Mouse (Mus musculus): ENCODE results near the gene Olfr1180. TPM values are rescaled to one million over a fixed set of nuclear protein-coding genes. Genes with fewer than 3 reads are reported as not detected.
"Not testable (repeated sequence)": the region's sequence is repeated elsewhere in the genome, so short reads cannot be mapped to it uniquely, and the experiment has no call there.

Olfr1180 gene
- total RNA-seq (2021), result not detected
- long read RNA-seq, result 0 reads

- no peak for DNase-seq (ENCODE audit: low spot score in 2 of 2)
Measured at GRCm38 (mm10) chr2:88419051-88419450, at the start of gene Olfr1180. Gene Olfr1180, minus strand, starts transcription at chr2:88419151.

- DNase-seq (ENCODE audit: low spot score in 2 of 2), result not testable (repeated sequence)
Measured at GRCm38 (mm10) chr2:88454567-88454966, 35.6 kb upstream of the Olfr1180 start, which contains the start of gene Olfr1183. Gene Olfr1183, plus strand, starts transcription at chr2:88454867.

- no peak for DNase-seq (ENCODE audit: low spot score in 2 of 2)
Measured at GRCm38 (mm10) chr2:88449031-88449430, 30.1 kb upstream of the Olfr1180 start, which contains the start of gene Gm13757. Gene Gm13757, minus strand, starts transcription at chr2:88449131.

- no peak for DNase-seq (ENCODE audit: low spot score in 2 of 2)
Measured at GRCm38 (mm10) chr2:88426071-88426470, 7.1 kb upstream of the Olfr1180 start, which contains the start of gene Olfr1181. Gene Olfr1181, minus strand, starts transcription at chr2:88426171.

GRCm38 (mm10) chr2:88406353-88406752, 12.6 kb downstream of the Olfr1180 start, which contains the start of gene Olfr1179:
Gene Olfr1179, minus strand, starts transcription at chr2:88406453.
- no peak for DNase-seq (ENCODE audit: low spot score in 2 of 2)

- DNase-seq (ENCODE audit: low spot score in 2 of 2), result no peak
Measured at GRCm38 (mm10) chr2:88386762-88387161, 32.2 kb downstream of the Olfr1180 start, which contains the start of gene Olfr1178. Gene Olfr1178, plus strand, starts transcription at chr2:88387062.

Other genes with a start within 250 kb of the Olfr1180 start
- not detected for gene Olfr1168, start 237.3 kb downstream of the Olfr1180 start, total RNA-seq (2021)
- not detected for gene Olfr1170, start 190.8 kb downstream of the Olfr1180 start, total RNA-seq (2021)
- gene Olfr1173, start 139.3 kb downstream of the Olfr1180 start, total RNA-seq (2021), result not detected
- gene Olfr1174-ps, start 104.0 kb downstream of the Olfr1180 start, total RNA-seq (2021), result not detected
- gene Olfr1175-ps, start 91.9 kb downstream of the Olfr1180 start, total RNA-seq (2021), result not detected
- gene Olfr1176, start 82.4 kb downstream of the Olfr1180 start, total RNA-seq (2021), result not detected
- not detected for gene Olfr1177-ps, start 72.7 kb downstream of the Olfr1180 start, total RNA-seq (2021)
- gene Olfr1178, start 32.1 kb downstream of the Olfr1180 start, total RNA-seq (2021), result not detected
- gene Olfr1179, start 12.7 kb downstream of the Olfr1180 start, total RNA-seq (2021), result not detected
- gene Olfr1181, start 7.0 kb upstream of the Olfr1180 start, total RNA-seq (2021), result not detected
- gene Gm13757, start 30.0 kb upstream of the Olfr1180 start, total RNA-seq (2021), result not detected
- gene Olfr1183, start 35.7 kb upstream of the Olfr1180 start, total RNA-seq (2021), result not detected
- not detected for gene Olfr1184, start 64.4 kb upstream of the Olfr1180 start, total RNA-seq (2021)
- gene Olfr1185-ps1, start 74.2 kb upstream of the Olfr1180 start, total RNA-seq (2021), result not detected
- not detected for gene Olfr1186, start 99.4 kb upstream of the Olfr1180 start, total RNA-seq (2021)
- not detected for gene Olfr1188, start 137.8 kb upstream of the Olfr1180 start, total RNA-seq (2021)
- gene Olfr1189, start 167.3 kb upstream of the Olfr1180 start, total RNA-seq (2021), result not detected
- not detected for gene Olfr1191-ps1, start 221.4 kb upstream of the Olfr1180 start, total RNA-seq (2021)
- not detected for gene Olfr1192-ps1, start 229.4 kb upstream of the Olfr1180 start, total RNA-seq (2021)

All from layer of hippocampus, adult 18-20 months (tissue).